Mouse (Mus musculus) CH12.LX (cell line): ENCODE results near the gene Pmvk. TPM values are rescaled to one million over a fixed set of nuclear protein-coding genes. Genes with fewer than 3 reads are reported as not detected.

Experiments used
- DNase-seq: peaks from one replicate; pipeline ENCODE4 v3.0.0-alpha.2; 2013; ENCODE audit errors: extremely low read depth
- H3K27ac ChIP-seq: 2 replicates; pipeline ENCODE4 v1.5.1; 2012; ENCODE audit warnings: low read depth, mild to moderate bottlenecking, control low read depth, moderate library complexity; ENCODE audit not compliant: insufficient read depth
- H3K27me3 ChIP-seq: replicated peaks from 2 replicates; pipeline ENCODE3; 2012; ENCODE audit warnings: inconsistent platforms
- H3K36me3 ChIP-seq, 2 experiments: replicated peaks in 1 of 2; 2 replicates each; pipeline versions ENCODE3 to v1.6.1; 2012; ENCODE audit warnings: inconsistent platforms in 1 of 2, low read length in 1 of 2, mild to moderate bottlenecking in 1 of 2, mixed read lengths in 1 of 2, moderate library complexity in 1 of 2; ENCODE audit not compliant: control insufficient read depth in 1 of 2, insufficient read depth in 1 of 2
- H3K4me1 ChIP-seq, 2 experiments: 2 replicates each; pipeline ENCODE4 v1.6.1; 2012; ENCODE audit warnings: inconsistent platforms in 1 of 2, moderate library complexity in 1 of 2; ENCODE audit not compliant: insufficient read depth in 2 of 2, control insufficient read depth in 1 of 2
- H3K4me2 ChIP-seq: 2 replicates; pipeline ENCODE4 v1.6.1; 2012; ENCODE audit warnings: low read depth, mild to moderate bottlenecking, control low read depth; ENCODE audit not compliant: poor library complexity, insufficient read depth, severe bottlenecking
- H3K4me3 ChIP-seq, 3 experiments: fragments of 150-350 bp in 1 of 3; sonication (generic) in 1 of 3; replicated peaks in 1 of 3; 2 replicates each; pipeline versions ENCODE3 to v1.5.1; 2011 to 2012; ENCODE audit warnings: low read depth in 2 of 3, low read length in 2 of 3, mild to moderate bottlenecking in 2 of 3, moderate library complexity in 2 of 3, control low read depth in 1 of 3, improper control_type of control experiment in 1 of 3, inconsistent platforms in 1 of 3, mixed read lengths in 1 of 3; ENCODE audit not compliant: poor library complexity in 1 of 3
- H3K79me2 ChIP-seq: replicated peaks from 2 replicates; pipeline ENCODE4 v1.6.1; 2012; ENCODE audit warnings: mild to moderate bottlenecking, moderate library complexity; ENCODE audit not compliant: control insufficient read depth, poor library complexity, insufficient read depth, severe bottlenecking; ENCODE audit errors: extremely low read depth
- H3K9ac ChIP-seq: 2 replicates; pipeline ENCODE4 v1.6.1; 2012; ENCODE audit warnings: low read depth, mild to moderate bottlenecking, control low read depth, moderate library complexity; ENCODE audit not compliant: insufficient read depth
- H3K9me3 ChIP-seq: replicated peaks from 2 replicates; pipeline ENCODE3; 2012; ENCODE audit warnings: low read length, inconsistent platforms, mixed read lengths
- BHLHE40 ChIP-seq: IDR thresholded peaks from 2 replicates; pipeline ENCODE4 v1.6.1; 2011; ENCODE audit warnings: mild to moderate bottlenecking, low read depth, low read length, improper control_type of control experiment
- CHD1 ChIP-seq: IDR thresholded peaks from 2 replicates; pipeline ENCODE4 v1.6.1; 2012; ENCODE audit warnings: low read depth, low read length, improper control_type of control experiment, inconsistent platforms
- ELF1 ChIP-seq: IDR thresholded peaks from 2 replicates; pipeline ENCODE4 v1.6.1; 2014; ENCODE audit warnings: low read depth, mild to moderate bottlenecking, inconsistent platforms, low read length, improper control_type of control experiment
- EP300 ChIP-seq: IDR thresholded peaks from 2 replicates; pipeline ENCODE4 v1.6.1; 2011; ENCODE audit warnings: low read length, improper control_type of control experiment
- GABPA ChIP-seq: IDR thresholded peaks from 2 replicates; pipeline ENCODE4 v1.6.1; 2012; ENCODE audit warnings: low read depth, low read length, improper control_type of control experiment, inconsistent platforms; ENCODE audit not compliant: insufficient replicate concordance
- JUN ChIP-seq: IDR thresholded peaks from 2 replicates; pipeline ENCODE4 v1.6.1; 2011; ENCODE audit warnings: low read depth, mild to moderate bottlenecking, low read length, improper control_type of control experiment, moderate library complexity; ENCODE audit not compliant: insufficient read depth
- MAFK ChIP-seq: IDR thresholded peaks from 2 replicates; pipeline ENCODE4 v1.6.1; 2011; ENCODE audit warnings: low read length, improper control_type of control experiment; ENCODE audit not compliant: insufficient replicate concordance
- MAX ChIP-seq: IDR thresholded peaks from 2 replicates; pipeline ENCODE4 v1.6.1; 2011; ENCODE audit warnings: low read length, improper control_type of control experiment
- MAZ ChIP-seq: IDR thresholded peaks from 2 replicates; pipeline ENCODE4 v1.6.1; 2012; ENCODE audit warnings: low read depth, mild to moderate bottlenecking, inconsistent platforms, low read length, improper control_type of control experiment, moderate library complexity
- MEF2A ChIP-seq: IDR thresholded peaks from 2 replicates; pipeline ENCODE4 v1.6.1; 2014; ENCODE audit warnings: low read depth, mild to moderate bottlenecking, inconsistent platforms, low read length, improper control_type of control experiment, borderline replicate concordance
- MXI1 ChIP-seq: IDR thresholded peaks from 2 replicates; pipeline ENCODE4 v1.6.1; 2011; ENCODE audit warnings: mild to moderate bottlenecking, low read depth, low read length, improper control_type of control experiment
- NELFE ChIP-seq: IDR thresholded peaks from 2 replicates; pipeline ENCODE4 v1.6.1; 2011; ENCODE audit warnings: low read depth, low read length, improper control_type of control experiment
- PAX5 ChIP-seq: IDR thresholded peaks from 2 replicates; pipeline ENCODE4 v1.6.1; 2012; ENCODE audit warnings: low read length, inconsistent platforms, mixed read lengths
- POLR2AphosphoS2 ChIP-seq: IDR thresholded peaks from 2 replicates; pipeline ENCODE4 v1.6.1; 2011; ENCODE audit warnings: low read depth, low read length, improper control_type of control experiment
- RAD21 ChIP-seq: IDR thresholded peaks from 2 replicates; pipeline ENCODE4 v1.6.1; 2011; ENCODE audit warnings: low read depth, mild to moderate bottlenecking, low read length, improper control_type of control experiment, moderate library complexity
- RCOR1 ChIP-seq: conservative IDR thresholded peaks from 2 replicates; pipeline ENCODE4 v1.6.1; 2012; ENCODE audit warnings: low read depth, mild to moderate bottlenecking, inconsistent platforms, low read length, improper control_type of control experiment
- SMC3 ChIP-seq: IDR thresholded peaks from 2 replicates; pipeline ENCODE4 v1.6.1; 2011; ENCODE audit warnings: low read depth, low read length, improper control_type of control experiment
- UBTF ChIP-seq: IDR thresholded peaks from 2 replicates; pipeline ENCODE4 v1.6.1; 2012; ENCODE audit warnings: low read depth, mild to moderate bottlenecking, inconsistent platforms, low read length, improper control_type of control experiment, moderate library complexity
- USF2 ChIP-seq: conservative IDR thresholded peaks from 2 replicates; pipeline ENCODE4 v1.6.1; 2011; ENCODE audit warnings: low read depth, low read length, improper control_type of control experiment
- ZC3H11A ChIP-seq: IDR thresholded peaks from 2 replicates; pipeline ENCODE4 v1.6.1; 2012; ENCODE audit warnings: low read depth, mild to moderate bottlenecking, inconsistent platforms, low read length, improper control_type of control experiment
- ZKSCAN1 ChIP-seq: IDR thresholded peaks from 2 replicates; pipeline ENCODE4 v1.6.1; 2012; ENCODE audit warnings: low read depth, inconsistent platforms, low read length, improper control_type of control experiment, borderline replicate concordance
- ZMIZ1 ChIP-seq: IDR thresholded peaks from 2 replicates; pipeline ENCODE4 v1.6.1; 2012; ENCODE audit warnings: low read depth, mild to moderate bottlenecking, inconsistent platforms, low read length, improper control_type of control experiment
- dilution Hi-C: fragments of 300-500 bp; cut with MboI; formaldehyde crosslinking; loops from 2 replicates; pipeline ENCODE4 v1.14.3; 2020; ENCODE audit warnings: low sequenced_read_pairs; ENCODE audit not compliant: extremely low pct_unique_long_range_greater_than_20kb, extremely low pct_ligation_motif_present
- in situ Hi-C: fragments of 300-500 bp; cut with MboI; formaldehyde crosslinking; loops from 3 replicates; pipeline ENCODE4 v1.14.3; 2019; ENCODE audit warnings: low sequenced_read_pairs, low pct_ligation_motif_present, low pct_unique_long_range_greater_than_20kb, mixed read lengths
- polyA plus RNA-seq: library from polyadenylated mRNA; unstranded; fragments of >175 nt; gene quantifications from 2 replicates; pipeline ENCODE4 v1.2.1, GENCODE M21; 2012; ENCODE audit warnings: low read depth; ENCODE audit not compliant: insufficient read length
- total RNA-seq, 2 experiments: library from RNA; depleted of rRNA; stranded (reverse); fragments of 300-350 nt in 1 of 2; fragments of >200 nt in 1 of 2; gene quantifications; 2 replicates each; pipeline ENCODE4 v1.2.3; 2012 to 2014

The Pmvk gene
- total and polyA plus RNA-seq, 3 experiments = 42.0 to 69.3 (median 50.5) TPM

- no peak for TF ChIP-seq MAFK
- TF ChIP-seq EP300 = no peak
- no peak for TF ChIP-seq ZKSCAN1
- no peak for TF ChIP-seq POLR2AphosphoS2
- peak; percentile 27; the same call in 1 of the 2 replicates for TF ChIP-seq ZC3H11A
- TF ChIP-seq ZMIZ1 = no peak
- no peak for TF ChIP-seq MEF2A
- no peak for TF ChIP-seq ELF1
Measured at GRCm38 (mm10) chr3:89456726-89457665, 2.7 kb downstream of the Pmvk start (continued).

GRCm38 (mm10) chr3:89458372-89458964 lies 4.1 kb downstream of the Pmvk start:
- Histone ChIP-seq H3K4me2 (no peak overlapping the region), H3K4me3 (peak overlapping the region in 2 of 3 experiments; percentile 18 to 73), H3K9ac (no peak overlapping the region), H3K9me3 (peaks cover 3% of the 10 kb centered on the region), H3K79me2 (no peaks in the 10 kb centered on the region), H3K27me3 (no peaks in the 10 kb centered on the region), H3K36me3 (peaks cover 0 to 17% of the 10 kb centered on the region in 2 experiments), H3K4me1 (peaks cover 5 to 28% of the 10 kb centered on the region in 2 experiments; a peak in 2 of 4 replicates), H3K27ac (no peak overlapping the region)
- in situ Hi-C loops (no loop called here), dilution Hi-C loops (no loop called here)
- DNase-seq = no peak
- TF ChIP-seq MXI1 = no peak
- no peak for TF ChIP-seq MAX
- no peak for TF ChIP-seq RCOR1
- TF ChIP-seq MEF2A = peak; percentile 54; the same call in 1 of the 2 replicates
- 0 out of 2 replicates have a peak, but pooled peaks have one; percentile 24 for TF ChIP-seq GABPA

- peaks cover 5 to 28% of the 10 kb centered on the region in 2 experiments; a peak in 2 of 4 replicates for H3K4me1 ChIP-seq
- H3K4me2 ChIP-seq = peak overlapping the region; percentile 17
- peak overlapping the region; percentile 62 to 78 (median 73) for H3K4me3 ChIP-seq
- peaks cover 3% of the 10 kb centered on the region for H3K9me3 ChIP-seq
- in situ Hi-C loops (no loop called here), dilution Hi-C loops (no loop called here)
- peak; percentile 92 for DNase-seq
- H3K27ac ChIP-seq = no peak overlapping the region
- H3K27me3 ChIP-seq = no peaks in the 10 kb centered on the region
- H3K79me2 ChIP-seq = no peaks in the 10 kb centered on the region
- peak overlapping the region; percentile 48 for H3K9ac ChIP-seq
- H3K36me3 ChIP-seq = peaks cover 0 to 23% of the 10 kb centered on the region in 2 experiments
- TF ChIP-seq BHLHE40 = no peak
- no peak for TF ChIP-seq MEF2A
- TF ChIP-seq MXI1 = peak; percentile 76
- TF ChIP-seq NELFE = peak; percentile 79
- peak; percentile 82 for TF ChIP-seq CHD1
- 0 out of 2 replicates have a peak, but pooled peaks have one; percentile 28 for TF ChIP-seq RCOR1
- TF ChIP-seq SMC3 = no peak
- 0 out of 2 replicates have a peak, but pooled peaks have one; percentile 41 for TF ChIP-seq MAZ
- no peak for TF ChIP-seq ZKSCAN1
- TF ChIP-seq MAFK = no peak
- no peak for TF ChIP-seq RAD21
- no peak for TF ChIP-seq UBTF
- no peak; the same call in 1 of the 2 replicates for TF ChIP-seq GABPA
- no peak for TF ChIP-seq PAX5
- TF ChIP-seq USF2 = no peak
- TF ChIP-seq JUN = no peak
- no peak for TF ChIP-seq ZMIZ1
Measured at GRCm38 (mm10) chr3:89458965-89459807, 4.8 kb downstream of the Pmvk start.
